Mouse (Mus musculus): ENCODE measurements around the gene Pstpip1. TPM values are rescaled to one million over a fixed set of nuclear protein-coding genes. Genes with fewer than 3 reads are reported as not detected.

The Pstpip1 gene
- polyA plus RNA-seq (2015; fragmentation: Nextera tagmentation; extraction: Ambion mirVana), result 16.5 and 24.7 TPM in 2 replicates

DNA sequence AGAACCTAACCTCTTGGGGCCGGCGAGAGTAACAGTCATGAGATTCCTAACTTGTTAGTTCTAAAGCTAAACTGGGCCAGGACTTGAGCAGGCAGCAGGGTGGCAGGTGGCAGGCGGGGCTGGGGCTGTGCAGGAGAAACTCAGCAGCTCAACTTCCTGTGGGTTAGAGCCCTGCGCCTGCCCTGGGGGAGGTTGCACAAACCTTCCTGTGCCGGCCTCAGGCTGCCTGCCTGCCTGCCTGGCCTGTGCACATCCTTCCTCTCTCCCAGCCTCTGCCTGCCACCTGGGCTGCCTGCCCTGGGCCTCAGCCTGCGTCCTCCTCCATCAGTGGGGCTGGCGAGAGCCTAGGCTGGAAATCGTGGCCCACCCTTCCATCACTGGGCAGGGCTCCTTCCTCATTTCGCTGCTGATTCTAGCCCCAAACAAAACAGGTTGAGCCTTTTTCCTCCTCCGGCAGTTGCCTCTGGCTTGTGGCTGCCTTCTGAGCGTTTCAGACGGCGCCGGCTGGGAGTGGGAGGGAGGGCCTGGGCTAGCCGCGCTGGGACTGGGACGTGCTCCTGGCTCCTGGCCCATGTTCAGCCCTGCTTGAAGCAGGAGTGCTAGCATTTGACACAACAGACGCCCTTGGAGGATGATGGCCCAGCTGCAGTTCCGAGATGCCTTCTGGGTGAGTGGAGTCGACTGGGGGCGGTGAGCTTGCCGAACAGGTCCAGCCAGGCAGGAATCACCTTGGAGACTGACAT is at the start of gene Pstpip1:
TSS of gene Pstpip1 (plus strand) at position 185 of the 743 bp plus-strand sequence.

GRCm38 (mm10) chr9:56041372-56042180 is 48.2 kb upstream of the Pstpip1 start, which contains the start of gene Rcn2:
Rcn2 (plus strand) TSS chr9:56041845.

GRCm38 (mm10) chr9:56165377-56165776 is 75.6 kb downstream of the Pstpip1 start, which contains the start of gene Tspan3:
Tspan3 (minus strand) TSS chr9:56165477.

Other genes starting within 250 kb of the Pstpip1 start
- gene Scaper, start 151.8 kb upstream of the Pstpip1 start, polyA plus RNA-seq (2015; fragmentation: Nextera tagmentation; extraction: Ambion mirVana), result 4.1 and 5.7 TPM in 2 replicates
- not detected in 2 replicates for gene 4930563M21Rik, start 79.4 kb upstream of the Pstpip1 start, polyA plus RNA-seq (2015; fragmentation: Nextera tagmentation; extraction: Ambion mirVana)
- gene Rcn2, start 48.1 kb upstream of the Pstpip1 start, polyA plus RNA-seq (2015; fragmentation: Nextera tagmentation; extraction: Ambion mirVana), result 58.2 and 69.7 TPM in 2 replicates
- gene Tspan3, start 75.5 kb downstream of the Pstpip1 start, polyA plus RNA-seq (2015; fragmentation: Nextera tagmentation; extraction: Ambion mirVana), result 72.3 and 98.7 TPM in 2 replicates